Mouse (Mus musculus) gastrocnemius, postnatal 36 days (tissue): ENCODE results near the gene Taar9. TPM values are rescaled to one million over a fixed set of nuclear protein-coding genes. Genes with fewer than 3 reads are reported as not detected.
"Not testable (repeated sequence)": the region's sequence is repeated elsewhere in the genome, so short reads cannot be mapped to it uniquely, and the experiment has no call there.

Experiments
- DNase-seq, 2 experiments: peaks; one replicate each; pipeline ENCODE4 v3.0.0; 2022
- intact Hi-C: fragments of 180-260 bp; cut with DNase I; formaldehyde crosslinking; loops from one replicate; pipeline ENCODE4 v1.15.1; 2025
- long read RNA-seq, 2 experiments: library from polyadenylated mRNA; stranded (forward); transcript quantifications; one replicate each; pipeline ENCODE4 v2.0.0; 2021
- total RNA-seq, 2 experiments: library from RNA; stranded (reverse); gene quantifications; 2 replicates each; pipeline ENCODE4 v1.2.3; 2021

The Taar9 gene
- total RNA-seq = not detected
- long read RNA-seq, experiment 1 = 0 reads
- long read RNA-seq, experiment 2 = 0 reads

DNA sequence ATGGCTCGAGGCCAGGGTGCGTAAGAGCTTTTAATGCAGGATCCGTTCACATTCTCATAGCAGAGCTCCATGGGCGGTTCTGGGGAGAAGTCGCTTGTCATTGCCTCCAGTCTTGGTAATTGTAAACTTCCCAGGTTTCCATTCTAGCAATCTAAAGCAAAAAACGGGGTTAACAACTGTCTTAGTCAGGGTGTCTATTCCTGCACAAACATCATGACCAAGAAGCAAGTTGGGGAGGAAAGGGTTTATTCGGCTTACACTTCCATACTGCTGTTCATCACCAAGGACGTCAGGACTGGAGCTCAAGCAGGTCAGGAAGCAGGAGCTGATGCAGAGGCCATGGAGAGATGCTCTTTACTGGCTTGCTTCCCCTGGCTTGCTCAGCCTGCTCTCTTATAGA is at the start of gene Taar9:
TSS of gene Taar9 (minus strand) at position 101 of the 400 bp plus-strand sequence.
- DNase-seq, intact Hi-C loops: not testable (repeated sequence)

GRCm38 (mm10) chr10:24158470-24159254 is 49.3 kb upstream of the Taar9 start:
- DNase-seq = no peak
- intact Hi-C loops = no loop called here

GRCm38 (mm10) chr10:24150086-24150485 is 40.8 kb upstream of the Taar9 start:
- intact Hi-C loops = no loop called here
- DNase-seq = no peak

DNA sequence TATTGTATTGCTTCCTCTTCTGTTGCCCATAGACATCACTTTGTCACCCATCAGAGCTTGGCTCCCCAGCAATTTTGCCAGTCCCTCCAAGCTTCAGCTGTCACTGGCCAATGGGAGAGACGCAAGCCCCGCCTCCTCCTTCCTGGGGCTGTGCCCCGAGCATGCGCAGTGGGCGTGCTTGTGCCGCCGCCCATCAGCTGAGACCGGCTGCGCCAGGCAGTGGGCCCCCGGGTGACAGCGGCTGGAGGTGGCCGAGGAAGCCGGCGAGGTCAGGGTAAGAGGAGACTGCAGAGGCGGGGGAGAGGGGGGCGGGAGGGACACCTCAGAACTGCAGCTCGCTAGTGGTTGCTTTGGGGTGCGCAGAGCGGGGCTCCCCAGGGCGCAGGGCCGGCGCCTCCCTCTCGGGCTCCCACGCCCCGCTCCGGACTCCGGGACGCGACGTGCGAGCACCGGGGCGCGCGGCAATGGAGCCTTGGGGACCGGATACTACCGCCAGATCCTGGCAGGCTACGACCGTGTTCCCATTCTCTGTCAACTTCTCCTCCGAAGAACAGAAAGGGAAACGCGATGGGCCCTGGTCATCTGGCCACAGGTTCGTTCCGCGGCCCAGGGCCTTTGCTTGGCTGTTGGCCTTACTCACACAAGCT is 39.9 kb upstream of the Taar9 start, which contains the start of gene Stx7:
TSS of gene Stx7 (plus strand) at position 168 of the 647 bp plus-strand sequence.
- intact Hi-C loops = no loop called here
- DNase-seq = peak; percentile 84 to 92

DNA sequence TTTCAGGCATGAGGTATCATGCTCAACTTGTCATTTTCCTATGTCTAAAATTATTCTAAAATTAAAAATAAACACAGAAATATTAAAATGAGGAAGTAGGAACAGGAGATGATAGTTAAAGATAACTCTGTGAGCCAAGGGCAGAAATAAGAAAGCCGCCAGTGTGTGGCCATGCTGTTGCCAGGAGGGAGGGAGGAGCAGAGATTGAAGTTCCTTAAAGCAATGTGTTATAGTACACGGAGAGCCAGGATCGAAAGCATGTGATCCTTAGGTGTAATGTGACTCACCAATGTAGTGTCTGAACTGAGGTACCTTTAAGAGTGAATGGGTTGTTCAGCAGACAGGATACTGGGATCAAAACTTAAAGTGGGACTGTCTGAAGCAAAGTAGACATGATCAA is 33.4 kb upstream of the Taar9 start:
- intact Hi-C loops = no loop called here
- no peak for DNase-seq

DNA sequence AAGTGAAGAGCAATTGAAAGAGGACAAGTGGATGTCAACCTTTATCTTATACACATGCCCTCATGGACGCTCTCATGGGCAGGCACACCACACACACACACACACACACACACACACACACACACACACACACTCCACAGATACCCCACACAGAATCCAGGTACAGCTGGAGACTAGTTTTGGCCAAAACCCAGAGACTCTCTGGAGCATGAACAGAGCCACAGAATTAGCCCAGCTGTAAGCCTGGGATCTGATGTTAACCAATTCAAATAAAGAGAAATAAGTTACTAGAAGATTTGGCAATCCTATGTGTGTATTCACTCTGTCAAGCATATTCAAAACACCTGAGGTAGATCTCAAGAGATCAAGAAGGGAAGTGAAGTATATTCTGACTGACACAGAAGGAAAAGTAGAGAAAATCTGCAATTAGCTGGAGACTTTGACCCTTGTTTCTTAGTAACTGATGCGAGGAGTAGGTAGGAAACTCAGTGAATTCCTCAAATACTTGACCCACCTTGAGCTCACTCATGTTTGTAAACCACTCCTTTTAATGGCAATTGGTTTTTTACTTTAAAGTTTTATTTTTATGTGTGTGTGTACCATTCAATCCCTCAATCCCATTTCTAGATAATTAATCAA is 29.4 kb upstream of the Taar9 start:
- no peak for DNase-seq
- intact Hi-C loops = no loop called here

- intact Hi-C loops = loop anchor here (5.0 kb wide), 2 partner anchors 157 to 322 kb away; no protein-coding TSS in a partner anchor
Observed at GRCm38 (mm10) chr10:24134071-24134645, 24.8 kb upstream of the Taar9 start.

DNA sequence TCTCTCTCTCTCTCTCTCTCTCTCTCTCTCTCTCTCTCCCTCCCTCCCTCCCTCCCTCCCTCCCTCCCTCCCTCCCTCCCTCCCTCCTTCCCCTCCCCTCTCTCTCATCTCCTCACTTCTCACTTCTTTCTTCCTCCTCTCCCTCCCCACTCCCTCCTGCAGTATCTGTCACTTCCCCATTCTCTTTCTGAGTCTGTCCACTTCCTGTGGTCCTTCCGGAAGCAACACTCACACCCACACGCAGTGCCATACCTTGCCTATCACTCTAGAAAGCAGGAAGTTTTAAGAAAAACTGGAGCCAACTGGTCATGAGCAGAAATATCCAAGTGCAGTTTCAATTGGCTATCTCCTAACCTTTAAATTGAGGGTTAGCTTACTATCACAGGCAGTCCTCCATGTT is 23.8 kb upstream of the Taar9 start:
- intact Hi-C loops = loop anchor here (5.0 kb wide), 2 partner anchors 156 to 321 kb away; no protein-coding TSS in a partner anchor

More at GRCm38 (mm10) chr10:24134071-24134645, 24.8 kb upstream of the Taar9 start:
- no peak for DNase-seq

DNA sequence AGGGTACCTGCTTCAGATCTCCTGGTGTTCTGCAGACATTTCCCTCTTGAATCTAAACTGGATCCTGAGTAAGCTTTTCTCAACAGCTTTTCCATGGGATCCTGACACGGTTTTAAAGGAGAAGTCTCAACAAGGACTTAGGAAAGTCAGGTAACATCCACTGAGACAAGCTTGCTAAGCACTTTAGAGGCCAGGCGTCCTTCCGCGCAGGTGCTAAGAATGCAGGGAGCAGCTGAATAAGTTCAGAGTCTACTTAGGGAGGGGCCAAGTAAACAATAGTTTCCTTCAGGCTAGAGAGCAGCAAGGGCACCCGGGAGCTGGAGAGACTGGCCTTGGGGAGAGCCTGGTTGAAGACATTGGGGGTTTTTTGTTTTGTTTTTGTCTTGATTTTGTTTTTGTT is 22.9 kb upstream of the Taar9 start:
- intact Hi-C loops = loop anchor here (5.0 kb wide), 2 partner anchors 155 to 320 kb away; no protein-coding TSS in a partner anchor
- no peak for DNase-seq

More for the DNA sequence above, 23.8 kb upstream of the Taar9 start:
- no peak for DNase-seq

DNA sequence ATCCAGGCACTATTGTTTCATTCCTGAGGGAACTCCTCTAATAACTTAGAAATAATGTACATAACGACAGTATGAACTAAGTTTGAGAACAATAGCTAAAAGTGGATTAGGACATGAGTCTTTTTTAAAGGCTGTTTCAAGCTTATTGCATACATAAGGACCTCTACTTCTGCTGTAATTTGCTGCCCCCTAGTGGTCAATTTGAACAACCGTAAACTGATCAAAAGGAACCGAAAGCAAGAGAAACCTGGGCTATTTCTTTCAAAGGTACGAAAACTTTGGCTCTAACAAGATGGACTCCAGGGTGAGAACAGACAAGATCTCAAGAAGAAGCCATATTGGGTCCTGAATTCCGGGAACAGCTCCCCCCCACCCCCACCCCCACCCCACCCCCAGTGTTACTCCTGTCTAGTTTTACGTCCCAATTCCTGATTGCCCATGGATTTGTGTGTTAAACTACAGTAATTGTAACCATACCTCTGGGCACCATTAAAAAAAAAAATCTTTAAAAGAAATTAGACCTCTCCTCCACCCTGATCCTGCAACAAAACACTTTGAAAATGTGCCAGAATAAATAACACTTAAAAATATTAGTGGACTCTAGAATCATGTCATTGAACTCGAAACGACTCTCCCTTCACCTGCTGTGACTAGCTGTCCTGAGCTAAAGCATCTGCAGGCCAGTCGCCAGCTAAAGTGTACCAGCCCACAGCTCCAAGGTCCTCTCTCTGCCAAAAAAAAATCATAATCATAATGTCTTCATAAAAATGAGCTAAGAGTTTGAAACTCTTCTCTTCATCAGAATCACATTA is 22.3 kb upstream of the Taar9 start:
- peak in 1 of 2 experiments; percentile 14 for DNase-seq
- intact Hi-C loops = loop anchor here (5.0 kb wide), 2 partner anchors 154 to 319 kb away; no protein-coding TSS in a partner anchor

GRCm38 (mm10) chr10:24111116-24111778 is 1.9 kb upstream of the Taar9 start:
- no peak for DNase-seq
- intact Hi-C loops = no loop called here

GRCm38 (mm10) chr10:24108236-24108635 is 1.1 kb downstream of the Taar9 start:
- intact Hi-C loops = no loop called here
- no peak for DNase-seq

DNA sequence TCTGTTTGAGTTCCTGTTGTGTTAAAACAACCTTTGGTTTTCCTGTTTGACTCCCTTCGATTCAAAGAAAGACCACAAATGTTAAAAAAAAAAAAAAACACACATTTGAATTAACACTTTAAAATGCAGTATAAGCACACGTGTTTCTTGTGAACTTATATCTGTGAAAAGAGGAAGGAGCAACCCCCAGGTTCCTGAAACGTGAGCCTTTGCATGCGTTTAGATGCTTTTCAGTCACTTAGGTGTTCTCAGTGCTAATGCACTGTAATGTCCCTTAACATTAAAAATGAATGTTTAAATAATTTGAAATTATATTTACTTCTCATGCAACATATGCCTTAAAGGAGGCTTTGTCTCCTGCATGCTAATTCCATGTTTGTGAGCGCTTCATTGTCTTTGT is 1.6 kb downstream of the Taar9 start:
- no peak for DNase-seq
- intact Hi-C loops = no loop called here

GRCm38 (mm10) chr10:24103299-24103698 is 6.0 kb downstream of the Taar9 start:
- intact Hi-C loops, DNase-seq: not testable (repeated sequence)

GRCm38 (mm10) chr10:24101812-24102211 is 7.5 kb downstream of the Taar9 start, which contains the start of gene Taar8c:
Gene Taar8c (minus strand): TSS chr10:24101912.
- DNase-seq, intact Hi-C loops: not testable (repeated sequence)

- intact Hi-C loops, DNase-seq: not testable (repeated sequence)
Observed at GRCm38 (mm10) chr10:24097010-24097409, 12.3 kb downstream of the Taar9 start.

- no peak for DNase-seq
- intact Hi-C loops = no loop called here
Observed at GRCm38 (mm10) chr10:24092194-24092593, 17.1 kb downstream of the Taar9 start, which contains the start of gene Taar8b. Gene Taar8b (minus strand): TSS chr10:24092294.

DNA sequence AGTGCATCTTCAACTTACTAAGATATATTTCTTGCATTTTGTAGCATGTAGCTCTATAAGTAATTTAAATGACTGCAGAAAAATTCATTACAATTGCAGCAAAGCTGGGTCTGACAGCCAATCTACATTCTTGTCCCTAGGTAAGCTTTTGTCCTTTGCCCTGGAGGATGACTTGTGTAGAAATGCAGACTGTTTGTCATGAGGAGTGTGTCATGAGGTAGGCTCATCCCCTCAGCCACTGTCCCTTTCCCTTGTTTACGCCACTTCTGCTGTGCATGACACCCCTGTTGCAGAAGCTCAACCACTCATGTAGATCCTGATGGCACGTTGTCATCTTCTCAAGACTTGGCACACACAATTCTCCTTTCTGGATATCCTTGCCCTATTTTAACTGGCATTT is 22.2 kb downstream of the Taar9 start:
- DNase-seq = no peak
- intact Hi-C loops = loop anchor here (10.0 kb wide), 1 partner anchor 112 kb away; the partner anchor contains the start of gene Taar5

GRCm38 (mm10) chr10:24086555-24086954 is 22.8 kb downstream of the Taar9 start:
- no peak for DNase-seq
- intact Hi-C loops = loop anchor here (10.0 kb wide), 1 partner anchor 112 kb away; the partner anchor contains the start of gene Taar5
